Mouse (Mus musculus): ENCODE data around the gene Trappc2. TPM values are rescaled to one million over a fixed set of nuclear protein-coding genes. Genes with fewer than 3 reads are reported as not detected.

Gene Trappc2
- 13.5 and 14.6 TPM in 2 replicates for total RNA-seq (2014; rRNA removed; ENCODE audit: low replicate concordance)
- 38.7 and 42.5 TPM in 2 replicates for polyA plus RNA-seq (2015; fragmentation: Nextera tagmentation; extraction: Ambion mirVana)

- no peak for TF ChIP-seq CTCF (IDR thresholded peaks at IDR 0.05; ENCODE audit: low read depth)
- peak within 1 kb of the TSS; percentile 78 for H3K4me2 ChIP-seq (ENCODE audit: low read depth, low read length)
- no peaks in the 10 kb centered on the region for H3K27me3 ChIP-seq (ENCODE audit: control insufficient read depth, insufficient read depth, low read length)
- no peaks in the 10 kb centered on the region for H3K4me1 ChIP-seq (ENCODE audit: control insufficient read depth, insufficient read depth)
- H3K4me3 ChIP-seq (ENCODE audit: low read depth, low read length), result peak within 1 kb of the TSS; percentile 73
- WGBS, result 18% methylated on average over 32 of the region's 36 CpGs
- H3K9ac ChIP-seq (replicated peaks; ENCODE audit: low read depth, low read length), result peak within 1 kb of the TSS; percentile 71
- DNase-seq (ENCODE audit: low spot score) (peak; percentile 6), ATAC-seq (ENCODE audit: insufficient read depth, low read depth) (peak; percentile 72)
- H3K9me3 ChIP-seq (replicated peaks; ENCODE audit: control insufficient read depth, low read length), result no peaks in the 10 kb centered on the region
- H3K27ac ChIP-seq (ENCODE audit: low read depth), result peak within 1 kb of the TSS; percentile 75
- no peaks in the 10 kb centered on the region for H3K36me3 ChIP-seq (replicated peaks; ENCODE audit: control insufficient read depth, insufficient read depth, low read length)
Measured at GRCm38 (mm10) chrX:166440036-166440615, at the start of gene Trappc2. Gene Trappc2, plus strand, starts transcription at chrX:166440574.

DNA sequence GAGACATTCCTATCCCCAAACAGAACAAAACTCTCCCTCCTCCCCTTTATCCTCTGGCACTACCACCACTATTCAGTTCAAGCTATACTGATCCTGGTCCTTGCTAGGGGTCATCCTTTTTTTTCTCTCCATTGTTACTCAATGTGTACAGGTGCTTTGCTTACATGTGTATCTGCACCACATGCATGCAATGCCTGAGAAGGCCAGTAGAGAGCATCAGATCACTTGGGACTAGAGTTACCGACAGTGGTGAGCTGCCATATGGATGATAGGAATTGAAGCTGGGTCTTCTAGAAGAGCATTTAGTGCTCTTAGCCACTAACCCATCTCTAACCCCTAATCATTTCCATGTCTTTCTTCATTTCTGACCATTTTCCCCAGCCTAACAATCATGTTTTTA is 46.6 kb upstream of the Trappc2 start:
- no peaks in the 10 kb centered on the region for H3K4me1 ChIP-seq (ENCODE audit: control insufficient read depth, insufficient read depth)
- ATAC-seq (ENCODE audit: insufficient read depth, low read depth), result no peak
- H3K4me3 ChIP-seq (ENCODE audit: low read depth, low read length), result no peak overlapping the region
- no peak overlapping the region for H3K27ac ChIP-seq (ENCODE audit: low read depth)
- H3K27me3 ChIP-seq (ENCODE audit: control insufficient read depth, insufficient read depth, low read length), result no peaks in the 10 kb centered on the region
- 0 out of 2 replicates have a peak, but pooled peaks cover 7% of the 10 kb centered on the region for H3K36me3 ChIP-seq (replicated peaks; ENCODE audit: control insufficient read depth, insufficient read depth, low read length)
- no peak for DNase-seq (ENCODE audit: low spot score)
- TF ChIP-seq CTCF (IDR thresholded peaks at IDR 0.05; ENCODE audit: low read depth), result no peak
- H3K4me2 ChIP-seq (ENCODE audit: low read depth, low read length), result no peak overlapping the region
- 75% methylated on average over 1 of the region's 1 CpGs for WGBS
- H3K9me3 ChIP-seq (replicated peaks; ENCODE audit: control insufficient read depth, low read length), result no peaks in the 10 kb centered on the region
- no peak overlapping the region for H3K9ac ChIP-seq (replicated peaks; ENCODE audit: low read depth, low read length)

DNA sequence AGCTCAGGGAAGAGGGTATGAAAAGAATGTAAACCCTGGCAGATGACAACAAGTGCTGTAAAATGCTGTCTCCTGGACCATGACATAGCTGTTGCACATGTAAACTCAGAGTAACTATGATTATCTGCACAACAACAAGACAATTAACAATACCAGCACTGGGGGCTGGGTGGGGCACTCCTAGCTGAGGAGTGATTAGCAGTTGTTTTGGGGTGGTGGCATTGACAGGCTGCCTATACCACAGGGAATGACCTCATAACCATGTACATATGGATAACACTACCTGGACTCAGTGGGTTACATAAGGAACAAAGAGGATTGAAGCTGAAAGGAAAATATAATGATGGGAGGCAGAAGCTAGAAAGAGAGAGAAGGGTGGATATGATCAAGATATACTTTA is 32.5 kb upstream of the Trappc2 start:
- ATAC-seq (ENCODE audit: insufficient read depth, low read depth), result no peak

DNA sequence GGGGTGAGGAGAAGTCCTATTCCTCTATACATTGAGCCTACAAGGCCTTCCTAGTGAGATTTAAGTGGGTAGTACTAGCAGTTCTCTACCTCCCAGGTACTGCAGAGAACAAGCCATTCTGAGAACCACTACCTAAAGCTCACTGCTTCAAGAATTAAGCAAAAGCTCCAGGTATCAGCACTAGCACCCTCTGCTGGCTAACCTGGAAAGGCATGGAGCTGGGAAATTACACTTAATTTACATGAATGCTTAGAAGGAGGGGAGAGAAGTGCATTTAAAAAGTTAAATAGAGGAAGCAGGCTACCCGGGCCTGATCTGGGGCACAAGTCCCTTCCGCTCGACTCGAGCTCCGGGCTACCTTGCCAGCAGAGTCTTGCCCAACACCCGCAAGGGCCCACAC is 24.2 kb upstream of the Trappc2 start:
- TF ChIP-seq EP300 (IDR thresholded peaks at IDR 0.05; ENCODE audit: low read depth) (no peak), CTCF (IDR thresholded peaks at IDR 0.05; ENCODE audit: low read depth) (peak; percentile 51)
- no peaks in the 10 kb centered on the region for H3K4me1 ChIP-seq (ENCODE audit: control insufficient read depth, insufficient read depth)
- no peak overlapping the region for H3K27ac ChIP-seq (ENCODE audit: low read depth)
- H3K27me3 ChIP-seq (ENCODE audit: control insufficient read depth, insufficient read depth, low read length), result no peaks in the 10 kb centered on the region
- 86% methylated on average over 2 of the region's 6 CpGs for WGBS
- no peak for DNase-seq (ENCODE audit: low spot score)
- H3K9ac ChIP-seq (replicated peaks; ENCODE audit: low read depth, low read length), result no peak overlapping the region
- no peaks in the 10 kb centered on the region for H3K9me3 ChIP-seq (replicated peaks; ENCODE audit: control insufficient read depth, low read length)
- H3K36me3 ChIP-seq (replicated peaks; ENCODE audit: control insufficient read depth, insufficient read depth, low read length), result no peaks in the 10 kb centered on the region
- no peak overlapping the region for H3K4me3 ChIP-seq (ENCODE audit: low read depth, low read length)
- no peak for ATAC-seq (ENCODE audit: insufficient read depth, low read depth)
- H3K4me2 ChIP-seq (ENCODE audit: low read depth, low read length), result no peak overlapping the region

More for the DNA sequence above, 32.5 kb upstream of the Trappc2 start:
- Histone ChIP-seq H3K9me3 (replicated peaks; ENCODE audit: control insufficient read depth, low read length) (no peaks in the 10 kb centered on the region), H3K27me3 (ENCODE audit: control insufficient read depth, insufficient read depth, low read length) (no peaks in the 10 kb centered on the region), H3K4me2 (ENCODE audit: low read depth, low read length) (no peak overlapping the region), H3K27ac (ENCODE audit: low read depth) (no peak overlapping the region), H3K36me3 (replicated peaks; ENCODE audit: control insufficient read depth, insufficient read depth, low read length) (0 out of 2 replicates have a peak, but pooled peaks cover 11% of the 10 kb centered on the region), H3K9ac (replicated peaks; ENCODE audit: low read depth, low read length) (no peak overlapping the region), H3K4me3 (ENCODE audit: low read depth, low read length) (no peak overlapping the region), H3K4me1 (ENCODE audit: control insufficient read depth, insufficient read depth) (no peaks in the 10 kb centered on the region)
- no peak for DNase-seq (ENCODE audit: low spot score)
- TF ChIP-seq CTCF (IDR thresholded peaks at IDR 0.05; ENCODE audit: low read depth) (no peak), EP300 (IDR thresholded peaks at IDR 0.05; ENCODE audit: low read depth) (no peak)

DNA sequence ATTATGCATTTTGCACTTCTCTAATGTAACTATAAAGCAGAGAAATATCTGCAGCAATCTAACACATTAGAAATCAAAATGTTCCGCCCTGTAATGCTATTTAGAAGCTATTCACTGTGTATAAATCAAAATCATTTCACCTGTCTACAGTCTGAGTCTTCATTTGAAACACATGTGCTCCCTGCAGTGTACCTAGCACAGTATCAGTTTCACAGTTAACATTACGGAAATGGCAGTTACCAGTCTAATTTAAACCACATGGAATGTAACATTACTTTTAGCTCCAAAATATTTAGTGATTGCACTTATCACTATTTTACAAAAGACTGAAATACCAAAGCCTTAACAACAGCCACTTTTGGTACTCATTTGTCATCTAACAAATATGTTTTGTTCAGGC is 5.6 kb upstream of the Trappc2 start:
- no peaks in the 10 kb centered on the region for H3K36me3 ChIP-seq (replicated peaks; ENCODE audit: control insufficient read depth, insufficient read depth, low read length)
- WGBS, result 82% methylated on average over 2 of the region's 2 CpGs

DNA sequence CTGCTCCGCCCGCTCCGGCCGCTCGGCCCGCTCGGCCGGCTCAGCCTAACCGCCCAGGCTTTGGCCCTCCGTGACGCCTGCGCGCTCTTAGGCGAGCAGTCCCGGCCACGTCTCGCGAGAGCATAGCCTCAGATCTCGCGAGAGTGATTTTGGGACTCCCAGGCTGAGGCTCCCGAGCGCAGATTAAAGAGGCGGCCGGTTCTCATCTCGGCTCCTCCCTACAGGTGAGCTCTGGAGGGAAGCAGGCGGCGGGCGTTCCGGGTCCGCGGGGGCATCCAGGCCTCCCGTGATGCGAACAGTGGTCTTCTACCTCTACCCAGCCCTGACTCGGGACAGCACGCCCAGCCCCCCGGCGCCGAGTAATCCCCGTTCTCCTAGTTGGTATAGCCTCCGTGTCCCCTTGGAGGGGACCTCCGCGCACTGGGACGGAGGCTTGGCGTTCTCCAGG is 266 bp downstream of the Trappc2 start, which contains the start of gene Ofd1:
Gene Ofd1 (minus strand): TSS at position 89 of the 448 bp plus-strand sequence.
- 12% methylated on average over 38 of the region's 44 CpGs for WGBS
- Histone ChIP-seq H3K36me3 (replicated peaks; ENCODE audit: control insufficient read depth, insufficient read depth, low read length) (no peaks in the 10 kb centered on the region), H3K27me3 (ENCODE audit: control insufficient read depth, insufficient read depth, low read length) (no peaks in the 10 kb centered on the region), H3K4me3 (ENCODE audit: low read depth, low read length) (peak within 1 kb of the TSS; percentile 73), H3K4me1 (ENCODE audit: control insufficient read depth, insufficient read depth) (no peaks in the 10 kb centered on the region), H3K9me3 (replicated peaks; ENCODE audit: control insufficient read depth, low read length) (no peaks in the 10 kb centered on the region), H3K27ac (ENCODE audit: low read depth) (peak within 1 kb of the TSS; percentile 75), H3K9ac (replicated peaks; ENCODE audit: low read depth, low read length) (peak within 1 kb of the TSS; percentile 71), H3K4me2 (ENCODE audit: low read depth, low read length) (peak within 1 kb of the TSS; percentile 78)
- ATAC-seq (ENCODE audit: insufficient read depth, low read depth), result peak; percentile 99
- peak; percentile 77 for DNase-seq (ENCODE audit: low spot score)
- TF ChIP-seq EP300 (IDR thresholded peaks at IDR 0.05; ENCODE audit: low read depth) (no peak), CTCF (IDR thresholded peaks at IDR 0.05; ENCODE audit: low read depth) (no peak)

More for the DNA sequence above, 5.6 kb upstream of the Trappc2 start:
- no peak overlapping the region for H3K4me3 ChIP-seq (ENCODE audit: low read depth, low read length)
- DNase-seq (ENCODE audit: low spot score), result no peak
- no peak overlapping the region for H3K27ac ChIP-seq (ENCODE audit: low read depth)
- no peaks in the 10 kb centered on the region for H3K4me1 ChIP-seq (ENCODE audit: control insufficient read depth, insufficient read depth)
- H3K4me2 ChIP-seq (ENCODE audit: low read depth, low read length), result no peak overlapping the region
- TF ChIP-seq CTCF (IDR thresholded peaks at IDR 0.05; ENCODE audit: low read depth) (no peak), EP300 (IDR thresholded peaks at IDR 0.05; ENCODE audit: low read depth) (no peak)
- H3K9ac ChIP-seq (replicated peaks; ENCODE audit: low read depth, low read length), result no peak overlapping the region
- no peak for ATAC-seq (ENCODE audit: insufficient read depth, low read depth)
- H3K9me3 ChIP-seq (replicated peaks; ENCODE audit: control insufficient read depth, low read length), result no peaks in the 10 kb centered on the region
- H3K27me3 ChIP-seq (ENCODE audit: control insufficient read depth, insufficient read depth, low read length), result no peaks in the 10 kb centered on the region

All from heart, postnatal 0 days (tissue).